Mouse (Mus musculus): Measurements from ENCODE around the gene Arhgap9. TPM values are rescaled to one million over a fixed set of nuclear protein-coding genes. Genes with fewer than 3 reads are reported as not detected.

Gene Arhgap9
- polyA plus RNA-seq (2015; fragmentation: Nextera tagmentation; extraction: Ambion mirVana) = 2.0 and 11.0 TPM in 2 replicates

DNA sequence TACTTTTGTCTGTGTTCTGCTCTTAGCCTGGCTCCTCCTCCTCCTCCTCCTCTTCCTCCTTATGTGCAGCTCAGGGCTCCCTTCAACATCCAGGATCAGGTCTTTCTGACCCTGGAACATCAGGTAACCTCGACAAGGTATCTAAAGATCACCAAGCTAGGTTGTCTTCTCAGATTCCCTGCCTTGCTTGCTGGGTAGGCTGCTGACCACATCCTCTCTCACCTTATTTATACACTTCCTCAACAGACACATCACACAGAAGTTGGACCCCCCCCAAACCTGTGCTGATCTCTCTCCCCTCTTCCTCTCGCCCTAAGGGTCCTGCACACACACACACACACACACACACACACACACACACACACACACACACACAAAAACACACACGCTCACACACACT lies at the start of gene Arhgap9:
Gene Arhgap9 (plus strand): TSS at position 344 of the 400 bp plus-strand sequence.
- 73% methylated on average over 3 of the region's 3 CpGs for WGBS
- H3K36me3 ChIP-seq = no peaks in the 10 kb centered on the region
- H3K9me3 ChIP-seq (replicated peaks) = no peaks in the 10 kb centered on the region
- peaks cover 52% of the 10 kb centered on the region for H3K27me3 ChIP-seq
- H3K4me1 ChIP-seq (replicated peaks) = peaks cover 12% of the 10 kb centered on the region
- no peak within 1 kb of the TSS for H3K4me3 ChIP-seq
- no peak for ATAC-seq (replicated peaks; ENCODE audit: insufficient number of reproducible peaks, insufficient read depth, low FRiP score, low read depth)
- no peak within 1 kb of the TSS; the same call in 1 of the 2 replicates for H3K4me2 ChIP-seq
- H3K9ac ChIP-seq = no peak within 1 kb of the TSS
- H3K27ac ChIP-seq = no peak within 1 kb of the TSS

DNA sequence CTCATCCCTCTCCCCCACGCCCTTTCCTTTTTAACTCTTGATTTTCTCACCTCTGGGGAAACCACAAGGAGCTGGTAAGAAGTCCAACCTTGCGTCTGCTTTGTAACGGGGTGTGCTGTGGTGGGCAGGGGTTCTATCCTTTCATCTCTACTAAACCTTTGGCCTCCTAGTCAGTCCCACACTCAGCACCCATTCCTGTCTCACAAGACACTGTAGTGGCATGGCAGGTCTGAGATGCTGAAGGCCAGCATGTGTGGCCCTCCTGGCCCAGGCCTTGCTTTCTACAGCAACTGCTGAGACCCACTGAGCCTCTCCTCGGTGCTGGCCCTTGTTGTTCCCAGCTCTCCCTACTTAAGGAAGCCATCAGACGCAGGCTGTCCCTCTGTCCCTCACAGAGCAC lies 49.4 kb upstream of the Arhgap9 start:
- H3K27me3 ChIP-seq = no peaks in the 10 kb centered on the region
- H3K9me3 ChIP-seq (replicated peaks) = no peaks in the 10 kb centered on the region
- no peak overlapping the region for H3K27ac ChIP-seq
- H3K4me3 ChIP-seq = no peak overlapping the region
- H3K4me1 ChIP-seq (replicated peaks) = peaks cover 14% of the 10 kb centered on the region
- no peak overlapping the region for H3K9ac ChIP-seq
- peaks cover 45% of the 10 kb centered on the region for H3K36me3 ChIP-seq
- no peak overlapping the region for H3K4me2 ChIP-seq
- 89% methylated on average over 5 of the region's 5 CpGs for WGBS
- ATAC-seq (replicated peaks; ENCODE audit: insufficient number of reproducible peaks, insufficient read depth, low FRiP score, low read depth) = no peak

DNA sequence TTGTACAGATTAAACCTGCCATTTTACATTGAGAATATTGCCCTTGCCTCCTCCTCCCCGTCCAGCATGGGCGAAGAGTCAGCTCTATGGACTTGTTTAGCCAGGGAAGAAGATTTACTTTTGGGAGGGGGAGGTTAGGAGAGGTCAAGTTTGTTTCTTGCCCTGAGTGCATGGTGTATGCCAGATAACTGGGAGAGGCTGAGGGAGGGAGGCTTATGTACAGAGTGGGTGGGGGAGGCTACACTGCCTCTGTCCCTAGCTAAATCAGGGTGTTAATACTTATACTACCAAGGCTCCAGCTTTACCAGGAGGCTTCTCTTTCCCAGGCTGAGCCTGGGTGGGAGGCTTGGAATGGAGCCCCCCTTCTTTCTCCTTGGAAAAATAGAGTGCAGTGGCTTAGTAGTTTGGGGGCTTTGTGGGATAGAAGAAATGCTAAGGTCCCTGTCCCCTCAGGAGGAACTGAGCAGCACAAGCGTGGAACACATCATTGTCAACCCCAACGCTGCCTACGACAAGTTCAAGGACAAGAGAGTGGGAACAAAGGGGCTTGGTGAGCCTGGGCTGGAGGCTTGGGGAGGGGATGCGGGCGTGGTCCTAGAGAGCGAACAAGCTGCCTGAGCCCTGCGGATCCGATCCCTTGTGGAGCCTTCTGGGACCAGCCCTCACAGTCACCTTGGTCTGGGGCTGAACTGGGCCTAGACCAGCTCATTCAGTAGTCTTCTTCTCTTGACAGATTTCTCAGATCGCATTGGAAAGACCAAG lies 47.3 kb upstream of the Arhgap9 start:
- H3K9ac ChIP-seq = no peak overlapping the region
- peaks cover 63% of the 10 kb centered on the region for H3K36me3 ChIP-seq
- H3K4me3 ChIP-seq = no peak overlapping the region
- no peak overlapping the region for H3K27ac ChIP-seq
- no peaks in the 10 kb centered on the region; the same call in 1 of the 2 replicates for H3K4me1 ChIP-seq (replicated peaks)
- H3K4me2 ChIP-seq = no peak overlapping the region
- WGBS = 89% methylated on average over 11 of the region's 11 CpGs
- no peaks in the 10 kb centered on the region for H3K9me3 ChIP-seq (replicated peaks)
- no peaks in the 10 kb centered on the region for H3K27me3 ChIP-seq
- no peak for ATAC-seq (replicated peaks; ENCODE audit: insufficient number of reproducible peaks, insufficient read depth, low FRiP score, low read depth)

DNA sequence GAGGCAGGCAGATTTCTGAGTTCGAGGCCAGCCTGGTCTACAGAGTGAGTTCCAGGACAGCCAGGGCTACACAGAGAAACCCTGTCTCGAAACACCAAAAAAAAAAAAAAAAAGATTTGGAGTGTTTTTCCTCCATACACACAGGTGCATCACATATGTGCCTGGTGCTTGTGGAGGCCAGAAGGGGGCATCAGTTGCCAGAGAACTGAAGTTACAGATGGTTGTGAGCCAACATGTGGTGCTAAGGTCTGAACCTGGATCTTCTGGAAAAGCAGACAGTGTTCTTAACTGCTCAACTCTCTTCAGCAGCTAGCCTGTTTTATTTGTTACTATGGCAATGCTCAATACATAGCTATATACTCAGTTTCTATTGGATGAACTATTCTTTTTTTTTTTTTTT lies 42.0 kb upstream of the Arhgap9 start:
- H3K4me1 ChIP-seq (replicated peaks) = peaks cover 8% of the 10 kb centered on the region
- no peak overlapping the region for H3K27ac ChIP-seq
- ATAC-seq (replicated peaks; ENCODE audit: insufficient number of reproducible peaks, insufficient read depth, low FRiP score, low read depth) = no peak
- H3K4me2 ChIP-seq = no peak overlapping the region
- no peaks in the 10 kb centered on the region for H3K9me3 ChIP-seq (replicated peaks)
- no peaks in the 10 kb centered on the region for H3K27me3 ChIP-seq
- peaks cover 96% of the 10 kb centered on the region for H3K36me3 ChIP-seq
- no peak overlapping the region for H3K4me3 ChIP-seq
- 100% methylated on average over 2 of the region's 2 CpGs for WGBS
- H3K9ac ChIP-seq = no peak overlapping the region

DNA sequence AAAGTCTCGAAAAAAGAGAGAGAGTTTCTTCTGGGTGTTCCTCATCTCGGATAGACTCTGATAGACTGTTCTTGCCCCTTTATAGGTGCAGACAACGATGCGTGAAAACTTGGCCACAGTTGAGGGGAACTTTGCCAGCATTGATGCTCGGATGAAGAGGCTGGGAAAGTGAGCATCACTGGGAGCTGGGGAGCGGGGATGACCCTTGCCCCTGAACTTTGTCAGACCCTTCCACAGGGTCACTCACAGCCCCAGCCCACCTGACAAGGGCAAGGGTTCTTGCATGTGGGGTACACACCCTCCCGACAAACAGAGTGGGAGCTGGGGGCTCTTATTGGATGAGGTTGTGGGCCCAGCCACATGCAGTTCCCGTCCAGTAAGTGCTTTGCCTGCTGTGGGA lies 40.4 kb upstream of the Arhgap9 start:
- Histone ChIP-seq H3K36me3 (peaks cover 97% of the 10 kb centered on the region), H3K4me3 (no peak overlapping the region), H3K4me2 (no peak overlapping the region), H3K27me3 (no peaks in the 10 kb centered on the region), H3K9me3 (replicated peaks) (no peaks in the 10 kb centered on the region), H3K27ac (no peak overlapping the region), H3K9ac (no peak overlapping the region), H3K4me1 (replicated peaks) (peaks cover 18% of the 10 kb centered on the region)
- 84% methylated on average over 8 of the region's 8 CpGs for WGBS
- ATAC-seq (replicated peaks; ENCODE audit: insufficient number of reproducible peaks, insufficient read depth, low FRiP score, low read depth) = no peak

DNA sequence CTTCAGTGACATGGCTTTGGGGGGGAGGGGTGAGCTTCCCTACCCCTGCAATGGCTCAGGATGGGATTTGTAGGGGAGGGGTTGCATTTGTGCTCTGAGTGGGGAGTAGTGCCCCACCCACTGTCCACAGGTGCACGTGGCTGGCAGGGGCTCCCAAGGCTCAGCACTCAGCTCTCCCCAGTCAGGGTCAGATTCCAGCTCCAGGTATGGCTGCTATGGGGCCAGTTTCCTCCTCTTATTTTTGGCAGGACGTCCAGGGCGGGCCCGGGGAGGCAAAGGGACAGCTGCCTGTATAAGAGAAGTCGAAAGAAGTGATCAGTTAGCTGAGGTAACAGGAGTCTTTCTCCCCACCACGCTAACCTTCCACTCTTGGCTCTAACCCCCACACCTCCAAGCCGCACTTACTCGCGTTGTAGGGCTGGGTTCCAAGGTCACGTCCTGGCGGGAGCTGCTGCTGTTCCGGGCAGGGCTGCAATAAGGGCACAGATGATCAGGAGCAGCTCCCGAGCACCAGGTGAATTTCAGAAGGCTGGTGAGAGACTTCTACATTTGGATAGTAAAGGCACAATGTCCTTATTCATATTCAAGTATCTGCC lies 39.0 kb upstream of the Arhgap9 start:
- H3K4me1 ChIP-seq (replicated peaks) = peaks cover 32% of the 10 kb centered on the region
- no peak for ATAC-seq (replicated peaks; ENCODE audit: insufficient number of reproducible peaks, insufficient read depth, low FRiP score, low read depth)
- H3K36me3 ChIP-seq = peaks cover 94% of the 10 kb centered on the region
- no peak overlapping the region for H3K9ac ChIP-seq
- H3K9me3 ChIP-seq (replicated peaks) = no peaks in the 10 kb centered on the region
- no peaks in the 10 kb centered on the region for H3K27me3 ChIP-seq
- H3K4me2 ChIP-seq = no peak overlapping the region
- no peak overlapping the region for H3K4me3 ChIP-seq
- no peak overlapping the region for H3K27ac ChIP-seq
- 68% methylated on average over 13 of the region's 13 CpGs for WGBS

GRCm38 (mm10) chr10:127284105-127284622 lies 37.6 kb upstream of the Arhgap9 start:
- H3K27ac ChIP-seq = no peak overlapping the region
- WGBS = 95% methylated on average over 7 of the region's 7 CpGs
- no peak overlapping the region for H3K9ac ChIP-seq
- peaks cover 82% of the 10 kb centered on the region for H3K36me3 ChIP-seq
- no peak for ATAC-seq (replicated peaks; ENCODE audit: insufficient number of reproducible peaks, insufficient read depth, low FRiP score, low read depth)
- H3K4me3 ChIP-seq = no peak overlapping the region
- no peaks in the 10 kb centered on the region for H3K9me3 ChIP-seq (replicated peaks)
- peaks cover 35% of the 10 kb centered on the region for H3K4me1 ChIP-seq (replicated peaks)
- no peak overlapping the region for H3K4me2 ChIP-seq
- no peaks in the 10 kb centered on the region for H3K27me3 ChIP-seq

GRCm38 (mm10) chr10:127284724-127285500 lies 36.9 kb upstream of the Arhgap9 start:
- Histone ChIP-seq H3K4me3 (no peak overlapping the region), H3K9me3 (replicated peaks) (no peaks in the 10 kb centered on the region), H3K36me3 (peaks cover 75% of the 10 kb centered on the region), H3K9ac (peak overlapping the region; percentile 21; the same call in 1 of the 2 replicates), H3K27ac (no peak overlapping the region), H3K27me3 (no peaks in the 10 kb centered on the region), H3K4me1 (replicated peaks) (peaks cover 41% of the 10 kb centered on the region), H3K4me2 (no peak overlapping the region)
- WGBS = 75% methylated on average over 11 of the region's 11 CpGs
- ATAC-seq (replicated peaks; ENCODE audit: insufficient number of reproducible peaks, insufficient read depth, low FRiP score, low read depth) = no peak

DNA sequence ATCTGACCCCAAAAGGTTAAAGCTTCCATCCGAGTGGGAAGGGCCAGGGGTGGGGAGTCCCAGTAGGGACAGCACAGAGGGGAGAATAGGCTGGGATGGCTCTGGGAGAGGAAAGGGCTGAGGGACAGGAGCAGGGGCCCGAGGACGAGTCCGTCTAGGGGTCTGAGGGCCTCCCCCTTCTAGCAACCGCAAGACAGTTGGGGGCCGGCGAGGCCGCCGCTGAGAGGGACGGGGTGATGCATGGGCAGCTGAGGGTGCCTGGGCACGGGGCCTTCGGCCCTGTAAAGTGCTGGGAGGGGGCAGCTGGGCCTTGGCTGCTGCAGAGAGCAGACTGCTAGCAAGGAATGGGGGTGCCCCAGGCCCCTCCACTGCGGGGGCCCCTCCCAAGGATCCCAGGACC lies 36.1 kb upstream of the Arhgap9 start:
- no peak overlapping the region for H3K27ac ChIP-seq
- H3K27me3 ChIP-seq = no peaks in the 10 kb centered on the region
- peaks cover 67% of the 10 kb centered on the region for H3K36me3 ChIP-seq
- H3K4me3 ChIP-seq = no peak overlapping the region
- peaks cover 42% of the 10 kb centered on the region for H3K4me1 ChIP-seq (replicated peaks)
- WGBS = 85% methylated on average over 13 of the region's 13 CpGs
- H3K9ac ChIP-seq = peak overlapping the region; percentile 21; the same call in 1 of the 2 replicates
- H3K9me3 ChIP-seq (replicated peaks) = no peaks in the 10 kb centered on the region
- H3K4me2 ChIP-seq = no peak overlapping the region
- no peak for ATAC-seq (replicated peaks; ENCODE audit: insufficient number of reproducible peaks, insufficient read depth, low FRiP score, low read depth)

- H3K4me1 ChIP-seq (replicated peaks) = peaks cover 42% of the 10 kb centered on the region
- no peak overlapping the region for H3K27ac ChIP-seq
- peaks cover 62% of the 10 kb centered on the region for H3K36me3 ChIP-seq
- ATAC-seq (replicated peaks; ENCODE audit: insufficient number of reproducible peaks, insufficient read depth, low FRiP score, low read depth) = no peak
- H3K9me3 ChIP-seq (replicated peaks) = no peaks in the 10 kb centered on the region
- 0 out of 2 replicates have a peak overlapping the region, but pooled peaks have one; percentile 4 for H3K4me2 ChIP-seq
- 69% methylated on average over 7 of the region's 7 CpGs for WGBS
- H3K9ac ChIP-seq = 0 out of 2 replicates have a peak overlapping the region, but pooled peaks have one; percentile 7
- H3K4me3 ChIP-seq = no peak overlapping the region
- H3K27me3 ChIP-seq = no peaks in the 10 kb centered on the region
Measured at GRCm38 (mm10) chr10:127286194-127286593, 35.6 kb upstream of the Arhgap9 start.

DNA sequence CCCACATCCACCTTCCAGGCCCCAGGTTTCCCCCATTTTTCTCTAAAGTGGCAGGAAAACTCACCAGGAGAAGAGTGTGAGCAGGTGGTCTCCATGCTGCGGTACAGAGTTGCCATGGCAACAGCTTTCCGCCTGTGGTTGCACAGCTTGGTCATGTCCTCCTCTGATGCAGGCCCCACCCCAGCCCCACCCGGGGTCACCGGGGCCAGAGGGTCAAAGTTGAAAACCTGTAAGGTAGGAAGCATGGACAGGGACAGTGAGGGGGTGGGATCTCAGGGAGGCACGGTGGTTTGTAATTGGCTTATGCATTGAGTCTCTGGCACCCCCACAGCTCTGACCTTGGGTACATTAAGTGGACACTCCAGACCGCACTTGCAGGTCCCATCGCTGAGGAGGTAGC lies 35.0 kb upstream of the Arhgap9 start:
- no peak for ATAC-seq (replicated peaks; ENCODE audit: insufficient number of reproducible peaks, insufficient read depth, low FRiP score, low read depth)
- Histone ChIP-seq H3K36me3 (peaks cover 57% of the 10 kb centered on the region), H3K27ac (no peak overlapping the region; the same call in 1 of the 2 replicates), H3K4me3 (peak overlapping the region; percentile 64; the same call in 1 of the 2 replicates), H3K4me2 (peak overlapping the region; percentile 90), H3K9ac (no peak overlapping the region), H3K9me3 (replicated peaks) (no peaks in the 10 kb centered on the region), H3K27me3 (no peaks in the 10 kb centered on the region), H3K4me1 (replicated peaks) (peaks cover 46% of the 10 kb centered on the region)
- WGBS = 68% methylated on average over 7 of the region's 7 CpGs

Data from heart, embryonic 15.5 days (tissue).